Mouse (Mus musculus) neural tube, embryonic 14.5 days (tissue): ENCODE measurements at regions not wholly inside any gene's neighbourhood (a gene's known extent, or its start where the extent isn't known, plus 50 kb on each side); places are given as distances from the start of the nearest gene placed in this dataset.

Experiments
- ATAC-seq: fragments of 200-750 bp; cut with Nextera tagmentation; 2 replicates; pipeline ENCODE4 v1.8.0; 2017; ENCODE audit warnings: low read depth, mild to moderate bottlenecking, moderate TSS enrichment, moderate library complexity
- H3K27ac ChIP-seq: fragments of 300-500 bp; sonication (generic); 2 replicates; pipeline ENCODE4 v1.5.1; 2014; ENCODE audit warnings: low read depth, mild to moderate bottlenecking, control low read depth, low read length, moderate library complexity, mixed read lengths
- H3K27me3 ChIP-seq: fragments of 300-500 bp; sonication (generic); 2 replicates; pipeline ENCODE4 v1.6.1; 2014; ENCODE audit warnings: low read length; ENCODE audit not compliant: control insufficient read depth, insufficient read depth
- H3K36me3 ChIP-seq: fragments of 300-500 bp; sonication (generic); 2 replicates; pipeline ENCODE4 v1.6.1; 2014; ENCODE audit warnings: low read length, mixed read lengths; ENCODE audit not compliant: control insufficient read depth, insufficient read depth
- H3K4me1 ChIP-seq: fragments of 300-500 bp; sonication (generic); 2 replicates; pipeline ENCODE4 v1.6.1; 2014; ENCODE audit warnings: low read length; ENCODE audit not compliant: control insufficient read depth, insufficient read depth
- H3K4me2 ChIP-seq: fragments of 300-500 bp; sonication (generic); 2 replicates; pipeline ENCODE4 v1.6.1; 2014; ENCODE audit warnings: mild to moderate bottlenecking, low read depth, low read length, control low read depth
- H3K4me3 ChIP-seq: fragments of 300-500 bp; sonication (generic); 2 replicates; pipeline ENCODE4 v1.5.1; 2014; ENCODE audit warnings: low read depth, low read length, control low read depth, mixed read lengths
- H3K9ac ChIP-seq: fragments of 300-500 bp; sonication (generic); replicated peaks from 2 replicates; pipeline ENCODE4 v1.6.1; 2014; ENCODE audit warnings: low read depth, mild to moderate bottlenecking, control low read depth, low read length, mixed read lengths
- H3K9me3 ChIP-seq: fragments of 300-500 bp; sonication (generic); 2 replicates; pipeline ENCODE4 v1.6.1; 2016; ENCODE audit warnings: low read length; ENCODE audit not compliant: control insufficient read depth
- WGBS: fragments of 180-500 bp; shearing (Covaris S2); extraction: QIAGEN DNeasy Blood & Tissue Kit; methylation state at CpG from one replicate; pipeline ENCODE4 v1.1.7; 2014; 5-methylcytosine and 5-hydroxymethylcytosine counted together

- 47% methylated on average over 3 of the region's 3 CpGs for WGBS
Measured at GRCm38 (mm10) chr9:113324489-113324888, 383.6 kb downstream of the Pdcd6ip start.

DNA sequence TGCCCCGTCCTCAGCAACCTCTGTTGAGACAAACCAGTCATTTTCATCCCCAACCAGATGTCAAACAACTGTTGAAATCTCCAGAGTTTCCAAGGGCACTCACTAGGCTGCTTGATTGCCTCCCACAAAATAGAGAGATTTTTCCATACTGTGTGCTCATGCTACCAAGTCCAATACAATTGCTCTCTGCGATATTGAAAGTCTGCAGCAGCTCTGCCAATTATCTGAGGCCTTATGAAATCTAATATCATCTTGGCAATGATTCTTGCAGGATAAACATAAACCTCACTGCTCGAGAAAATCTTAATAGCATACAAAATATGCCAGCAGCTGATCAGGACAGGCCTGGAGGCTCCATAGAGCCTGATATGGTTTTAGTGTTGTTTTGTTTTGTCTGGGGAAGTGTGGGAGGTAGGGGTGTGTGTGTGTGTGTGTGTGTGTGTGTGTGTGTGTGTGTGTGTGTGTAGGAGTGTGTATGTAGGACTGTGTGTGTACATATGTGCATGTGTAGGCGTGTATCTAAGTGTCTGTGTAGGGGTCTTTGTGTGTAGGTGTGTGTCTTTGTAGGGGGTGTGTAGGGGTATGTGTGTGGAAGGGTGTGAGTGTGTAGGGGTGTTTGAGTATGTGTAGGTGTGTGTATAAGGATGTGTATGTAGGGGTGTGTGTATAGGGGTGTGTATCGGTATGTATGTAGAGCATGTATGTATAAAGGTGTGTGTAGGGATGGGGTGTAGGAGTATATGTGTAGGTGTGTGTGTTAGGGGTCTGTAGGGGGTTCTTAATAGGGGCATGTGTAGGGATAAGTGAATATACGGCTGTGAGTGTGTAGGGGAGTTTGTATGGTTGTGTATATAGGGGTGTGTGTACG, 398.1 kb downstream of the Pdcd6ip start:
- H3K36me3 ChIP-seq: no peaks in the 10 kb centered on the region
- H3K27me3 ChIP-seq: no peaks in the 10 kb centered on the region
- H3K4me2 ChIP-seq: no peak overlapping the region
- WGBS: 83% methylated on average over 7 of the region's 7 CpGs
- H3K9me3 ChIP-seq: no peaks in the 10 kb centered on the region
- H3K4me1 ChIP-seq: no peaks in the 10 kb centered on the region
- H3K9ac ChIP-seq: no peak overlapping the region
- H3K4me3 ChIP-seq: no peak overlapping the region
- ATAC-seq: no peak
- no peak overlapping the region for H3K27ac ChIP-seq

More at GRCm38 (mm10) chr9:113324489-113324888, 383.6 kb downstream of the Pdcd6ip start:
- Histone ChIP-seq H3K4me3 (no peak overlapping the region), H3K36me3 (no peaks in the 10 kb centered on the region), H3K4me2 (no peak overlapping the region), H3K9ac (no peak overlapping the region), H3K27ac (no peak overlapping the region), H3K9me3 (no peaks in the 10 kb centered on the region), H3K27me3 (no peaks in the 10 kb centered on the region), H3K4me1 (no peaks in the 10 kb centered on the region)
- ATAC-seq: no peak

- no peak overlapping the region for H3K9ac ChIP-seq
- WGBS: 58% methylated on average over 4 of the region's 4 CpGs
- no peaks in the 10 kb centered on the region for H3K36me3 ChIP-seq
- no peak overlapping the region for H3K4me3 ChIP-seq
- H3K9me3 ChIP-seq: no peaks in the 10 kb centered on the region
- H3K4me2 ChIP-seq: no peak overlapping the region
- no peak for ATAC-seq
- no peaks in the 10 kb centered on the region for H3K4me1 ChIP-seq
- no peaks in the 10 kb centered on the region for H3K27me3 ChIP-seq
- no peak overlapping the region for H3K27ac ChIP-seq
Measured at GRCm38 (mm10) chr9:113305761-113306160, 402.3 kb downstream of the Pdcd6ip start.

- Histone ChIP-seq H3K4me1 (no peaks in the 10 kb centered on the region), H3K9ac (no peak overlapping the region), H3K4me2 (no peak overlapping the region), H3K36me3 (no peaks in the 10 kb centered on the region), H3K27me3 (no peaks in the 10 kb centered on the region), H3K9me3 (no peaks in the 10 kb centered on the region), H3K4me3 (no peak overlapping the region), H3K27ac (no peak overlapping the region)
- ATAC-seq: no peak
- whole genome bisulfite sequencing: 28% methylated on average over 1 of the region's 1 CpGs
Measured at GRCm38 (mm10) chr9:113302429-113302828, 405.6 kb downstream of the Pdcd6ip start.

GRCm38 (mm10) chr9:113300846-113301245, 407.2 kb downstream of the Pdcd6ip start:
- Histone ChIP-seq H3K36me3 (no peaks in the 10 kb centered on the region), H3K4me2 (no peak overlapping the region), H3K27ac (no peak overlapping the region), H3K27me3 (no peaks in the 10 kb centered on the region), H3K9me3 (no peaks in the 10 kb centered on the region), H3K9ac (no peak overlapping the region), H3K4me3 (no peak overlapping the region), H3K4me1 (no peaks in the 10 kb centered on the region)
- ATAC-seq: no peak
- WGBS: 26% methylated on average over 2 of the region's 2 CpGs

GRCm38 (mm10) chr9:113299900-113300299, 408.2 kb downstream of the Pdcd6ip start:
- Histone ChIP-seq H3K27ac (no peak overlapping the region), H3K9ac (no peak overlapping the region), H3K4me2 (no peak overlapping the region), H3K4me3 (no peak overlapping the region), H3K27me3 (no peaks in the 10 kb centered on the region), H3K9me3 (no peaks in the 10 kb centered on the region), H3K36me3 (no peaks in the 10 kb centered on the region), H3K4me1 (no peaks in the 10 kb centered on the region)
- no peak for ATAC-seq
- WGBS: 12% methylated on average over 3 of the region's 3 CpGs

- Histone ChIP-seq H3K27me3 (no peaks in the 10 kb centered on the region), H3K9ac (no peak overlapping the region), H3K9me3 (no peaks in the 10 kb centered on the region), H3K4me3 (no peak overlapping the region), H3K4me1 (no peaks in the 10 kb centered on the region), H3K36me3 (no peaks in the 10 kb centered on the region), H3K4me2 (no peak overlapping the region), H3K27ac (no peak overlapping the region)
- ATAC-seq: no peak
- WGBS: 72% methylated on average over 5 of the region's 5 CpGs
Measured at GRCm38 (mm10) chr9:113295850-113296467, 412.1 kb downstream of the Pdcd6ip start.

DNA sequence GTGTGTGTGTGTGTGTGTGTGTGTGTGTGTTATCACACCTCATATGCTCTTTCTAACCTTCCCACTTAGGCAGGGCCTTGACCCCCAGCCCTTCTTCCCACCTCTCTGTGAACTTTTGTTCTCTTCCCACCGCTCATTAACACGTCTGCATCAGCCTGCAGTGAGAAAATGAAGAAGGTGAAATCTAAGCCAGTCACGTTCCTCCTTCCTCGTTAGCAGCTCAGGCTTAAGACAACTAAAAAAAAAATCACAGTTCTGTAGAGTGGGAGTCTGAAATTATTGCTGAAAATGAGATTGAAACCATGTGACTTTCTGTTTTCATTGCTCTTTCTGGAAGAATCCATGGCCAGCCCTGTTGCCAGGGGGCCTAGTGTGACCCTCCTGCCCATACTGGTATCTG, 420.7 kb downstream of the Pdcd6ip start:
- Histone ChIP-seq H3K9ac (no peak overlapping the region), H3K4me1 (no peaks in the 10 kb centered on the region), H3K4me2 (no peak overlapping the region), H3K27ac (no peak overlapping the region), H3K4me3 (no peak overlapping the region), H3K27me3 (no peaks in the 10 kb centered on the region), H3K36me3 (no peaks in the 10 kb centered on the region), H3K9me3 (no peaks in the 10 kb centered on the region)
- ATAC-seq: no peak
- WGBS: 73% methylated on average over 4 of the region's 4 CpGs

GRCm38 (mm10) chr9:113283244-113283643, 424.8 kb downstream of the Pdcd6ip start:
- no peak overlapping the region for H3K9ac ChIP-seq
- H3K4me1 ChIP-seq: no peaks in the 10 kb centered on the region
- H3K36me3 ChIP-seq: no peaks in the 10 kb centered on the region
- no peak overlapping the region for H3K4me3 ChIP-seq
- no peaks in the 10 kb centered on the region for H3K9me3 ChIP-seq
- H3K4me2 ChIP-seq: no peak overlapping the region
- no peak overlapping the region for H3K27ac ChIP-seq
- WGBS: 76% methylated on average over 1 of the region's 1 CpGs
- H3K27me3 ChIP-seq: no peaks in the 10 kb centered on the region
- ATAC-seq: no peak
